Mouse (Mus musculus) brain, embryonic 14.5 days (tissue): ENCODE results near the gene Mettl14.

ENCODE experiments used
- CTCF ChIP-seq: fragments of 200-500 bp; IDR thresholded peaks from 2 replicates; pipeline ENCODE4 v1.5.1; 2012; ENCODE audit warnings: inconsistent platforms, mild to moderate bottlenecking, moderate library complexity, borderline replicate concordance; ENCODE audit not compliant: insufficient read depth, insufficient read length; ENCODE audit errors: extremely low read depth
- POLR2A ChIP-seq: fragments of 200-500 bp; IDR thresholded peaks from 2 replicates; pipeline ENCODE4 v1.6.1; 2012; ENCODE audit warnings: mild to moderate bottlenecking, inconsistent platforms, borderline replicate concordance; ENCODE audit not compliant: poor library complexity, insufficient read depth, insufficient read length, severe bottlenecking; ENCODE audit errors: extremely low read depth

- TF ChIP-seq CTCF, result no peak
- TF ChIP-seq POLR2A, result no peak
These were observed 35.3 kb downstream of the Mettl14 start for GRCm38 (mm10) chr3:123350602-123351001.
